ENCODE assay signal across 14 mouse cellular contexts in genomic region chr1:105199305-105199704, GRCm38 (mm10).
DNase-seq lines count a peak whose midpoint lies in the region; ATAC-seq lines count a peak whose summit lies in the region.
"Had no signal": no experiment of that assay in that cellular context is flagged by ENCODE, and none has a peak within 500 bp of the region (broad histone marks: within the 10 kb centered on the region; RNA-seq: fewer than 3 reads in every experiment).

No protein-coding gene starts in this region.

- H3K4me1 ChIP-seq in liver, embryonic 15.5 days (replicated peaks), result no peaks in the 10 kb centered on the region
- H3K4me1 ChIP-seq in stomach, embryonic 15.5 days, result no peaks in the 10 kb centered on the region
- no peaks in the 10 kb centered on the region for H3K4me1 ChIP-seq in forebrain, embryonic 13.5 days
- H3K4me1 ChIP-seq: midbrain, embryonic 10.5 days; neural tube, embryonic 12.5 days had no signal

- DNase-seq in liver, result no peak
- peak; percentile 60 to 83 for DNase-seq in heart, adult 9 months (ENCODE audit: low spot score in 2 of 2)
- peak; percentile 61 to 76 for DNase-seq in lung, adult 18-20 months
- no peak for DNase-seq in right cerebral cortex, adult 2 months (ENCODE audit: low spot score in 2 of 2)
- DNase-seq: cerebellum, postnatal 10 days; gastrocnemius, postnatal 10 days; thymus, postnatal 4 days had no signal

- H3K4me3 ChIP-seq in liver, embryonic 15.5 days (replicated peaks), result no peak overlapping the region
- no peak overlapping the region for H3K4me3 ChIP-seq in stomach, embryonic 15.5 days (replicated peaks)
- no peak overlapping the region for H3K4me3 ChIP-seq in forebrain, embryonic 13.5 days
- H3K4me3 ChIP-seq: erythroblast, embryonic 14.5 days; midbrain, embryonic 10.5 days; neural tube, embryonic 12.5 days had no signal

- H3K27me3 ChIP-seq in liver, embryonic 15.5 days, result no peaks in the 10 kb centered on the region
- no peaks in the 10 kb centered on the region for H3K27me3 ChIP-seq in stomach, embryonic 15.5 days (replicated peaks)
- no peaks in the 10 kb centered on the region for H3K27me3 ChIP-seq in forebrain, embryonic 13.5 days
- H3K27me3 ChIP-seq: neural tube, embryonic 12.5 days had no signal

- H3K9me3 ChIP-seq in liver, embryonic 15.5 days (replicated peaks), result no peaks in the 10 kb centered on the region
- H3K9me3 ChIP-seq in stomach, embryonic 15.5 days, result no peaks in the 10 kb centered on the region
- H3K9me3 ChIP-seq in forebrain, embryonic 13.5 days (replicated peaks), result no peaks in the 10 kb centered on the region
- H3K9me3 ChIP-seq: neural tube, embryonic 12.5 days had no signal

- H3K36me3 ChIP-seq in liver, embryonic 15.5 days (replicated peaks), result no peaks in the 10 kb centered on the region
- no peaks in the 10 kb centered on the region for H3K36me3 ChIP-seq in stomach, embryonic 15.5 days
- no peaks in the 10 kb centered on the region for H3K36me3 ChIP-seq in forebrain, embryonic 13.5 days (ENCODE audit: poor library complexity, severe bottlenecking)
- H3K36me3 ChIP-seq: midbrain, embryonic 10.5 days; neural tube, embryonic 12.5 days had no signal

- H3K9ac ChIP-seq in liver, embryonic 15.5 days, result no peak overlapping the region
- H3K9ac ChIP-seq in stomach, embryonic 15.5 days, result no peak overlapping the region
- no peak overlapping the region for H3K9ac ChIP-seq in forebrain, embryonic 13.5 days
- H3K9ac ChIP-seq: neural tube, embryonic 12.5 days had no signal

- no peak overlapping the region for H3K4me2 ChIP-seq in liver, embryonic 15.5 days
- no peak overlapping the region for H3K4me2 ChIP-seq in stomach, embryonic 15.5 days
- H3K4me2 ChIP-seq in forebrain, embryonic 13.5 days, result no peak overlapping the region
- H3K4me2 ChIP-seq: neural tube, embryonic 12.5 days had no signal

- no peak overlapping the region for H3K27ac ChIP-seq in liver, embryonic 15.5 days (replicated peaks)
- H3K27ac ChIP-seq in stomach, embryonic 15.5 days, result no peak overlapping the region; the same call in 1 of the 2 replicates
- H3K27ac ChIP-seq in forebrain, embryonic 13.5 days, result no peak overlapping the region
- H3K27ac ChIP-seq: midbrain, embryonic 10.5 days; neural tube, embryonic 12.5 days had no signal

- WGBS in liver, embryonic 15.5 days (ENCODE audit: insufficient replicate concordance), result 13% methylated on average over 3 of the region's 3 CpGs
- WGBS in stomach, embryonic 15.5 days, result 36% methylated on average over 3 of the region's 3 CpGs
- WGBS in forebrain, embryonic 13.5 days, result 89% methylated on average over 3 of the region's 3 CpGs

- 0 out of 2 replicates have a peak, but pooled peaks have one; percentile 31 for ATAC-seq in liver, embryonic 15.5 days (ENCODE audit: insufficient read depth)
- ATAC-seq in stomach, embryonic 15.5 days (ENCODE audit: insufficient read depth, low FRiP score, low read depth), result peak; percentile 76
- ATAC-seq in forebrain, embryonic 13.5 days, result no peak
- ATAC-seq: activated CD4-positive, CD25-positive, alpha-beta regulatory T cell, adult 4 months had no signal

Comparison
In these comparisons a context has a peak if more than half of its experiments do, and no peak if none do; other contexts are left out.
1. DNase-seq: peak in heart, adult 9 months (2 of 2) and lung, adult 18-20 months (2 of 2); none in liver (single experiment) and right cerebral cortex, adult 2 months (0 of 2).